Mouse (Mus musculus) ES-Bruce4 (cell line): ENCODE measurements around the gene Dhh.
A peak's percentile ranks its signal among the peaks of the same experiment; 100 is the strongest.

Experiments used
- CTCF ChIP-seq: IDR thresholded peaks from one replicate; pipeline ENCODE4 v1.8.1; 2011; ENCODE audit warnings: low read depth, low read length
- POLR2A ChIP-seq: IDR thresholded peaks from one replicate; pipeline ENCODE4 v1.8.1; 2011; ENCODE audit warnings: low read length; ENCODE audit not compliant: insufficient read depth

DNA sequence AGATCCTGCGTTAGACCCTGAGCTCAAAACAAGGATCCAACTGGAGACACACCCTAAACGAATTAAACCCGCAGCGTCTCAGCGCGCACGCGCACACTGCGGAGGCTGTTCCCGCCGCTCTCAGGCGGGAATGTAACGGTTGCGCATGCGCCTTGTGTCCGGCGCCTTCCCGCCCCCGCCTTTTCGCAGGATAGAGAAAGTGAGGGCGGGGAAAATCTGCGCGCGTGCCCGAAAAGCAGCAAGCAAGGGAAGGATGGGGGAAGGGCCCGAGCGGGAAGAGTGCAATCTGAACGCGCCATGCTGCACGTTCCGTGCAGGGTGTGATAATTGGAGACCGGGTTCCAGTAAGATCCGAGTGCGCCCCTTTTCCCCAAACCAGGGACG is 35.5 kb upstream of the Dhh start:
- TF ChIP-seq POLR2A (peak; percentile 47), CTCF (no peak)
